Mouse (Mus musculus) cortical plate, adult 2 months (tissue): ENCODE measurements at regions not wholly inside any gene's neighbourhood (a gene's known extent, or its start where the extent isn't known, plus 50 kb on each side); places are given as distances from the start of the nearest gene placed in this dataset.

ENCODE experiments used
- CTCF ChIP-seq: fragments of 200-500 bp; IDR thresholded peaks from 2 replicates; pipeline ENCODE4 v1.5.1; 2011; ENCODE audit warnings: mild to moderate bottlenecking, control low read depth, low read length; ENCODE audit not compliant: insufficient read depth; ENCODE audit errors: extremely low read depth
- POLR2A ChIP-seq: fragments of 200-500 bp; IDR thresholded peaks from 2 replicates; pipeline ENCODE4 v1.6.1; 2011; ENCODE audit warnings: mild to moderate bottlenecking, low read length, control low read depth; ENCODE audit not compliant: insufficient read depth; ENCODE audit errors: extremely low read depth

GRCm38 (mm10) chr4:95383216-95383892 is 174.0 kb upstream of the Fggy start:
- TF ChIP-seq CTCF (no peak), POLR2A (no peak)
